Mouse (Mus musculus): ENCODE results near the gene Krtap4-13.
"Not testable (repeated sequence)": the region's sequence is repeated elsewhere in the genome, so short reads cannot be mapped to it uniquely, and the experiment has no call there.

GRCm38 (mm10) chr11:99815566-99815965 lies 5.9 kb upstream of the Krtap4-13 start, which contains the start of gene Gm11564:
- not testable (repeated sequence) for TF ChIP-seq POLR2A, CTCF (IDR thresholded peaks at IDR 0.05; ENCODE audit: extremely low read depth, insufficient read depth, low read length)

Measured in cortical plate, adult 2 months (tissue).